10 mouse cellular contexts compared by ENCODE assay signal in genomic region chr10:16993789-16994188, GRCm38 (mm10).
A peak's percentile ranks its signal among the peaks of the same experiment; 100 is the strongest.
DNase-seq lines count a peak whose midpoint lies in the region; ATAC-seq and TF ChIP-seq lines count a peak whose summit lies in the region.
"Had no signal": no experiment of that assay in that cellular context is flagged by ENCODE, and none has a peak within 500 bp of the region (broad histone marks: within the 10 kb centered on the region; RNA-seq: fewer than 3 reads in every experiment).

No protein-coding gene starts in this region.

- no peaks in the 10 kb centered on the region for H3K27me3 ChIP-seq in lung, embryonic 16.5 days (ENCODE audit: control insufficient read depth, insufficient read depth, low read depth, low read length)
- H3K27me3 ChIP-seq: midbrain, embryonic 12.5 days had no signal

- 49% methylated on average over 2 of the region's 2 CpGs for WGBS in lung, adult 2 months
- 44% methylated on average over 2 of the region's 2 CpGs for WGBS in lung, embryonic 16.5 days

- peaks cover 3% of the 10 kb centered on the region; the same call in 1 of the 2 replicates for H3K4me1 ChIP-seq in lung, adult 2 months (ENCODE audit: control insufficient read depth, insufficient read depth, low read length)
- peaks cover 7% of the 10 kb centered on the region for H3K4me1 ChIP-seq in lung, embryonic 16.5 days (replicated peaks; ENCODE audit: control insufficient read depth, insufficient read depth, low read length)
- H3K4me1 ChIP-seq: midbrain, embryonic 12.5 days had no signal

- H3K27ac ChIP-seq in lung, embryonic 16.5 days (ENCODE audit: low read length), result no peak overlapping the region
- H3K27ac ChIP-seq: midbrain, embryonic 12.5 days had no signal

- H3K4me3 ChIP-seq in lung, adult 2 months (replicated peaks; ENCODE audit: extremely low read depth, low read depth, low read length), result no peak overlapping the region
- H3K4me3 ChIP-seq in lung, embryonic 16.5 days (ENCODE audit: low read length), result no peak overlapping the region
- H3K4me3 ChIP-seq: midbrain, embryonic 12.5 days had no signal

- no peak overlapping the region for H3K9ac ChIP-seq in lung, embryonic 16.5 days (ENCODE audit: low read length)
- H3K9ac ChIP-seq: midbrain, embryonic 12.5 days had no signal

- no peaks in the 10 kb centered on the region for H3K36me3 ChIP-seq in lung, embryonic 16.5 days (ENCODE audit: control insufficient read depth, insufficient read depth, low read length)
- H3K36me3 ChIP-seq: midbrain, embryonic 12.5 days had no signal

- peak; percentile 63 for DNase-seq in adrenal gland, adult 2 months
- DNase-seq in adrenal gland, postnatal 25 days, result no peak
- DNase-seq in lung, adult 2 months, result peak; percentile 5
- no peak for DNase-seq in lung, postnatal 14 days
- peak; percentile 63 to 77 for DNase-seq in cerebellum, postnatal 14 days
- no peak for DNase-seq in spleen, postnatal 4 days (ENCODE audit: low spot score in 2 of 2)
- no peak for DNase-seq in c-Kit-positive CD71-positive TER-119-positive erythroid progenitor cells, embryonic 14.5 days (ENCODE audit: low spot score)

- ATAC-seq in lung, embryonic 16.5 days (ENCODE audit: low read depth), result peak; percentile 70
- ATAC-seq: intestine, embryonic 16.5 days had no signal

- TF ChIP-seq POLR2A in lung, adult 2 months (IDR thresholded peaks at IDR 0.05; ENCODE audit: borderline replicate concordance, extremely low read depth, low read depth, low read length), result no peak

- H3K9me3 ChIP-seq in lung, embryonic 16.5 days (ENCODE audit: control insufficient read depth, low read length), result no peaks in the 10 kb centered on the region
- H3K9me3 ChIP-seq: midbrain, embryonic 12.5 days had no signal

- no peak overlapping the region for H3K4me2 ChIP-seq in lung, embryonic 16.5 days (ENCODE audit: low read depth, low read length)
- H3K4me2 ChIP-seq: midbrain, embryonic 12.5 days had no signal

- TF ChIP-seq CTCF in lung, adult 2 months (IDR thresholded peaks at IDR 0.05; ENCODE audit: insufficient read depth, low read length), result no peak

Comparison
In these comparisons a context has a peak if more than half of its experiments do, and no peak if none do; other contexts are left out.
1. DNase-seq: peak in adrenal gland, adult 2 months (single experiment), lung, adult 2 months (single experiment) and cerebellum, postnatal 14 days (2 of 2); none in adrenal gland, postnatal 25 days (single experiment), lung, postnatal 14 days (single experiment), spleen, postnatal 4 days (0 of 2) and c-Kit-positive CD71-positive TER-119-positive erythroid progenitor cells, embryonic 14.5 days (single experiment).